Mouse (Mus musculus) c-Kit-positive CD71-positive TER-119-negative erythroid progenitor cells, embryonic 14.5 days (primary cell): ENCODE data around the gene Olfr1320.
"Not testable (repeated sequence)": the region's sequence is repeated elsewhere in the genome, so short reads cannot be mapped to it uniquely, and the experiment has no call there.

ENCODE experiments used
- DNase-seq: peaks from one replicate; pipeline ENCODE4 v3.0.0-alpha.2; 2013; ENCODE audit warnings: low read depth

Gene Olfr1320

DNA sequence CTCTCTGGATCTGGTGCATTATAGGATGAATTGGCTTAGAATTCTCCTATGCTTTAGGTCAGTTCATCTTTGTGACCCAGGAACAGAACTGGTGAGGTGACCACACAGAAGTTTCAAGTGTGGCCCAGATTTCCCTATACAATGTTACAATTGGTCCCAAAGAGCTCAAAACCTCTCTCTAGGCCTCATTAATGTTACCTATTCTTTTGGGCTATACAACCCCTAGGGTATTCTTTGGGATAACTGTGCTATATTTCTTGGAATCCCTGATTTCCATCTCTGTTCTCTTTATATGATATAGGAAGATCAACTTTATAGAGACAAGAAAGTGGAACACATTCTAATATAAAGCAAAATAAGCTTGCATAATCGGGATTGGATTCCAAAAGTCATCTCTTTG, at the start of gene Olfr1320:
Olfr1320 (plus strand) TSS at position 301 of the 400 bp plus-strand sequence.
- DNase-seq: no peak

DNA sequence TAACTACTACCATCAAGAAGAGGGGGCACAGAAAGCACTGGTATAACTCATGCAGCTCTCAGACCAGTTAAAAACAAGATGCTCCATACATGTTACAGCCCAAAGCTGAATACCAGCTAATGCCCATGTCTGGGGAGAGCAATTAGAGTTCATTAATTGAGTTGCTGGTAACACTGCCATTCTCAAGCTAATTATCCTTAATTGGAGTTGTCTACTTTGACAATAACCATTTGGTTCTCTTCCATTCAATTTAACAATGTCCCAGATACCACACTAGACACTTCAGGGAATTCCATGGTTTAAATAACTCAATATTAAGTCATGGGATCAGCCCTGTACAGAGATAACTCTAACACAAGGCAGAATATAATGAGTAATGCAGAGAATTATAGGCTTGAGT, 44.6 kb upstream of the Olfr1320 start:
- no peak for DNase-seq

DNA sequence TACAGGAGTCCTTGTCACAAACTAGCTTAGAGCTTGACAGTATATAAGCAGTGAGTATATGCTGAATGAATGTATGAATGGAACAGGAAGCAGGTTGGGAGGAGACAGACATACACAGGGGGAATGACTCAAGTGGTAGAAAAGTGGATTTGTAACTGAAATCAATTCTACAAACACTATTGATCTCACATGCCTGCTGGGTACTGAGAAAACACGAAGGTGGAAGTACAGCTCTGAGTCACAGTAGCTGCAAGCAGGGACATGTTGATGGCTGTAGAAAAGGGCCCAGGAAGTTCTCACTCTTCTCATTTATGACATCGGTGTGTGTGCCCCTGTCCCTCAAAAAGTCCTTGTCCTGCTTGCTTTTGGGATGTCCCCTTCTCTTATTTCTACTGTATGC, 40.9 kb upstream of the Olfr1320 start:
- no peak for DNase-seq

DNA sequence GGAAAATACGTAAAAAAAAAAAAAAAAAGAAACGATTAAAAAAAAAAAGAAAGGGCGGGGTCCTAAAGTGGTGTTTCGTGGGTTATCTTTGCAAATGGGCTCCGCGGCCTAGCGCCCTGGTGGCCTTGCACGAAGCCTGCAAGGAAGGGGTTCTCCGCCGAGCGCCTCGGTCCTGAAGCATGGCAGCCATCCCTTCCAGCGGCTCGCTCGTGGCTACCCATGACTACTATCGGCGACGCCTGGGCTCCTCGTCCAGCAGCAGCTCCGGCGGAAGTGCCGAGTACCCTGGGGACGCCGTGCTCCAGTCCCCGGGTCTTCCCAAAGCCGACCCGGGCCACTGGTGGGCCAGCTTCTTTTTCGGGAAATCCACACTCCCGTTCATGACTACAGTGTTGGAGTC, 11.4 kb upstream of the Olfr1320 start:
- not testable (repeated sequence) for DNase-seq
